Mouse (Mus musculus) liver (tissue): ENCODE data around the gene Jade1.

ENCODE experiments used
- DNase-seq: peaks from one replicate; pipeline ENCODE4 v3.0.0-alpha.2; 2020; ENCODE audit warnings: mixed read lengths

Gene Jade1

DNA sequence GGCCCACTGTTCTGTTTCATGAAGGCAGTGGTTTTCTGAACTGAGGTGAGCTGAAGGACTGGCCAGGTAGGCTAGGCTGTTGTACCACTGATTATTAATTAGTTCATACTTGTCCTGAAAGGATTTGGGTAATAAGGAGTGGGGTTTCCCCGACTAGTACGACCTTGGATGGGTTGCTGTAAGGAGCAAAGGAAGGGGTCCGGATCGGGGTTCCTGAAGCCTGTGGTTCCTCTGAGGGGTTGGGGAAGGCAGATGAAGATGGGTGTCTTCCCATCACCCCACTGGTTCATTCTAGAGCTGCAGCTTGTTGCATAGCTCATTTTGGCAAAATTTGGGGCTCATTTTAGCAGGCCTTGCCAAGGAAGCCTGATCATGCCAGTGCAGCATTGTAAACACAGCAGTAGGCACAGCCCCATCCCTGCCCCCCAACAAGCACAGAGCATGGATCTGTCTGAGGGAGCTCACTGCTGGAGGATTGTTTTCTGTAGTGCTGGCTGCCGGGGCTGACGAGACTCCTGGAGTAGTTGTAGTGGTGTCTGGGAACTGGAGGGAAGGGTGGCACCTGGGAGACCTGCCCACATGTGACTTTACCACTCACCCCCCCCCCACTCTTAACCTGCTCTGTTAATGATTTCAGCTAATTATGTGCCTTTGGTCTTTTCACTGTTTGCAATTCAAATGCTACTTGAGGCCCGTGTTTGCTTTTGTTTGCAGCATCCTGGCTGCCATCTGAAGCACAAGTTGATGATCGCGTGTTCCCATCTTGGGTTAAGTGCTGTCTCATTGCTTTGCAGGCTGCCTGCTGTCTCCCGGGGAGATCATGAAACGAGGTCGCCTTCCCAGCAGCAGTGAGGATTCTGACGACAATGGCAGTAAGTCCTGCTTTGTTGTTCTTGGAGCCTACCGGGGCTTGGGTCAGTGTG lies 25.1 kb downstream of the Jade1 start:
- no peak for DNase-seq

- peak; percentile 56 for DNase-seq
Observed at GRCm38 (mm10) chr3:41581436-41581835, 25.9 kb downstream of the Jade1 start.

DNA sequence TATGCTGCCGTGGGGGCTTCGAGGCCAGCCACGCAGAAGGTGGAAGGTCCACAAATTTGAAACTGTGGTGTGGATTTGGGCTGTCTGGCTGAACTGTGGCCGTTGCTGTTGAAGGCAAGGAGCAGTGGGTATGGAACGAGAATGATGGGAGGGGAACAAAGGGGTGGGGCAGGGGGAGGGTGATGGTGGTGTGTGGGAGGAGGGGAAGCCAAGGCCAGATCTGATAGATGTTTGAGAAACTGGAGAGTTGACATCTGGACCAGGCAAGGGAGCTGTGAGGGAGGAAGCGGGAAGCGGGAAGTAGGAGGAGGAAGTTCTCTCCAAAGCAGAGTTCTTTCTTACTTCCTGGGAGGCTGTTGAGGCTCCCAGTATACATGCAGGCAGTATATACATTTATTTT lies 26.7 kb downstream of the Jade1 start:
- no peak for DNase-seq

- no peak for DNase-seq
Observed at GRCm38 (mm10) chr3:41583092-41583491, 27.6 kb downstream of the Jade1 start.

DNA sequence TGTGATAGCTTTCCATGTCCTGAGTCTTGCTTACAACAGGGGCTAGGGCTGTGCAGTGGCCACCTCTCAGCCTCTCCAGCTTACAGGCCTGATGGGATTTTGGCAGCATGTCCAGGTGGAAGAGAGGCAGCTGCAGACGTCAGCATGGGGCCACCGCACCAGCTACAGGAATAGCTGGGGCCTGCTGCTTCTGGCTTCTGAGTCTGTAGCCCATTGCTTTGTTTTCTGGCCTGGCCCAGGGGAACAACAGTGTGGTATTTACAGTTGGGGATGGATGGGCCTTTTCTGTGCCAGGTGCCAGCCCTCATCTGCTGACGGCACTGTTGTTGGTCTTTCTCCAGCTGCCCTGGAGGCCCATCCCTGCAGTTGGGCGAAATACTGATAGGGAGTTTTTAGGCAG lies 28.1 kb downstream of the Jade1 start:
- DNase-seq = no peak

GRCm38 (mm10) chr3:41585548-41585947 lies 30.0 kb downstream of the Jade1 start:
- no peak for DNase-seq

- DNase-seq = no peak
Observed at GRCm38 (mm10) chr3:41586330-41586729, 30.8 kb downstream of the Jade1 start.

GRCm38 (mm10) chr3:41586917-41587316 lies 31.4 kb downstream of the Jade1 start:
- no peak for DNase-seq

DNA sequence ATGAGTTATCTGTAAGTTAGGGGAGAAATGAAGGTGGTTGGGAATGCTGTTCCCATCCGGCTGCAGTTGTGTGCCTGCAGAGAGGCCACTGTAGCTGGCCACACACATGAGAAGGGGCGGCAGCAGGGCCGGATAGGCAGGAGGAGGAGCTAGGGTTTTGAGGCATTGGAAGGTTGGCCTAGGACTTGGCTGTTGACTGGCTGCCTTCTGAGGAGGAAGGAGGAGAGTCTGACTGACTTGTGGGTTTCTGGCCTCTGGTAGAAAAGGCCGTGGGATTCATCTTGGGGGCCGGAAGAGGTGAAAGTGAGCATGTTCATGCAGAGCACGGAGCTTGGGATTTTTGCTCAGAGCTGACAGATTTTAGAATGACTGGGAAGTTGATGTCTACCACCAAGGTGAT lies 32.1 kb downstream of the Jade1 start:
- no peak for DNase-seq

DNA sequence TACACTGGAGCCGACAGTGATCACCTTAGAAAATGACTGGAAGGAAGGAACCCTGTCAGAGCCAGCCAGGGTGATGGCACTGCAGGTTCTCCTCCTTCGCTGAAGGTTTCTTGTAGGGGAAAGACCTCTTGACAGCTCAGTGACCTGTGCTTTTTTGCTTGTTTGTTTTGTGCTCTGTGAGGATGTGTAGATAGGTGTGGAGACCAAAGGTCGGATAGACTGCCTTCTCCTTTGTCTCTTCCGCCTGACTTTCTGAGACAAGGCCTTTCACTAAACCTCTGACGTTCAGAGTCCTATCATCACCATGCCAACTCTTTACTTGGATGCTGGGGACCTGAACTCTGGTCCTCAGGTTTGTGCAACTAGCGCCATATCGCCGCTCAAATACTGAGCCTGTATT lies 33.0 kb downstream of the Jade1 start:
- no peak for DNase-seq

DNA sequence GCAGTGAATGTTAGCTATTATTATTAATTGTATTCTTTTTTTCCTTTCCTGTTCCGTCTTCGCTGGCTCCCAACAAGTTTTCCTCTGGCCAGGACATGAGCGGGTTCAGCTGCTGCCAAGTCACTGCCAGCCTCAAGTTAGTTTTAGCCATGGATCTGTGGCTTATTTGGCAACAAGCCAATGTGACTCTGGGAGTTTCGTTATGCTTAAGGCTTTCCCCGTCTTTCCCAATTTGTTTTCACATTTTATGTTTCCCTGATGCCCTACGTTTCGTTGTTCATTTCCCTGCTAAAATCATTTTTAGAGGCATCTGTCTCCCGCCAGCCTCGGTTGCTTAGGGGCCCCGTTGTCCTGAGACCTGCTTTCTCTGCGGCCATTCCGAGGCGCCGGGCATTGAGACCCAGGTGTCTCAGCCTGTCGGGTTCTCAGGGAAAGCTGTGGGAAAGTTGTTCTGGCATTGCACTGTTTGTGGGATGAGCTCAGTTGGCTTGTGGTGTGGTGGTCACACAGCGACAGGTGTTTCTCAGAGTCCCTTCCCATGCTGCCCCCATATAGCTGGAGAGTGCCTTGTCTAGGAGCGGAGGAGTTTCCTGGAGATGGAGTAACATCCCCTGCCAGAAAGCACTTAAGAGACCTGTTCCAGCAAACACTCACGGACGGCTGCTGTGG lies 33.8 kb downstream of the Jade1 start:
- no peak for DNase-seq

GRCm38 (mm10) chr3:41589988-41590387 lies 34.5 kb downstream of the Jade1 start:
- no peak for DNase-seq

GRCm38 (mm10) chr3:41590695-41591559 lies 35.4 kb downstream of the Jade1 start:
- DNase-seq = peak; percentile 28

GRCm38 (mm10) chr3:41591651-41592170 lies 36.2 kb downstream of the Jade1 start:
- no peak for DNase-seq

GRCm38 (mm10) chr3:41592805-41593204 lies 37.3 kb downstream of the Jade1 start:
- no peak for DNase-seq

DNA sequence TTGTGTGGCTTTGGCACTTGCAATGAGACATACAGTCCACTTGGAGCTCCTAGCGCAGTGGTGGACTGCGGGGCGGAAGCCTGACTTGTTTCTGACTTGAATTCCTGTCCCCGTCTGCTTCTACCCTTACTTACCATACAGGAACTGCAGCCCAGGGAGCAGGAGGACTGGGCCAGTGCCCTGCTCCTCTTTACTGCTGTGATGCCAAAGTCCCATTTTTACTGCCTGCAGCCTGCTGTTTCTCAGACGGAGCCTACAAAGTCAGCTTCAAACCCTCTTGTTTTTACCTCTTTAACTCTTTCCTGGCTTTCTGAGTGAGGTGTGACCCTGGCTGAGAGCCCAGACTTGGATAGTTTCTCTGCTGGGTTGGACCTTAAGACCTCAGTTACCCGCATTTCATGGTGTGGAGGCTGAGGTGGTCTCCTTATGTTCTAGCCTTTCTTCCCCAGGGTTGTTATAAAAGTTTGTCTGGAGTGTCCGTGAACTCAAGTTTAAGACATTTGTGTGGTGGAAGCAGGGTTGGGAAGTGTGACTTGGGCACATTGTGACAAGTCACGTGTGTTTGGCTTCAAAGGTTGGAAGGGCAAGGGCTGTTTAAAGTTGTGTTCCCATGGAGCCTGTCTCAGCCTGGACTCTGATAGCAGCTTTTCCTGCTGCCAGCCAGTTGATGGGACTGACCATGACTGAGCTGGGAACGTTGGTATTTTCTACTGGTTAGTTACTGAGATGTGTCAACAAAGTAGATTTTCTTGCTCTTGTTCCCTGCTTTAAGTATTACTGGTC lies 38.8 kb downstream of the Jade1 start:
- no peak for DNase-seq

DNA sequence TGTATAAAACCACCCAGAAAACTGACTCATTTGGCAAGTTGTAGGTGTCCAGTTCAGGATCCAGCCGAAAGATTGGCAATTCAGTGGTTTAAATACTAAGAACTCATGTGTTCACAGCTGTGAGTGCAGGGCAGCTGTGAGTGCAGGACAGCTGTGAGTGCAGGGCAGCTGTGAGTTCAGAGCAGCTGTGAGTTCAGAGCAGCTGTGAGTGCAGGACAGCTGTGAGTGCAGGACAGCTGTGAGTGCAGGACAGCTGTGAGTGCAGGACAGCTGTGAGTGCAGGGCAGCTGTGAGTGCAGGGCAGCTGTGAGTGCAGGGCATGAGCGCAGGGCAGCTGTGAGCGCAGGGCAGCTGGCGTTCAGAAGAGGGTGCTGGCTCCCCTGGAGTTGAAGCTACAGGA lies 39.5 kb downstream of the Jade1 start:
- no peak for DNase-seq

DNA sequence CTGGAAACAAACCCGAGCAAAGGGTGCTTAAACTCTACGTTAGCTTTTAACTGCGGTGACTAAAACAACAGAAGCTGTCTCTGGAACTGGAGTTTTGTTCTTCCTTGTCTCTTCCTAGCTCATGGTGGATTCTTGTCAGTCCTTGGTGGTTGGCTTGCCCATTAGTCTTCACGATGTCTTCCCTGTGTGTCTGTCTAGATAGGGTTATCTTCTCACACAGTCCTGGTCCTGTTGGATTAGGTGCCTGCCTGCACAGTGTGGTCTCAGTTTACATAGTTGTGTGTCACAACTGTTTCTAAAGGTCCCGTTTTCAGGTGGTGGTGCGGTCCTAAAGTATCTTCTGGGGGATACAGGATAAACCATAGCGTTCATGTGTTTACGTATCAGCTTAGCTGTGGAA lies 41.5 kb downstream of the Jade1 start:
- DNase-seq = no peak

DNA sequence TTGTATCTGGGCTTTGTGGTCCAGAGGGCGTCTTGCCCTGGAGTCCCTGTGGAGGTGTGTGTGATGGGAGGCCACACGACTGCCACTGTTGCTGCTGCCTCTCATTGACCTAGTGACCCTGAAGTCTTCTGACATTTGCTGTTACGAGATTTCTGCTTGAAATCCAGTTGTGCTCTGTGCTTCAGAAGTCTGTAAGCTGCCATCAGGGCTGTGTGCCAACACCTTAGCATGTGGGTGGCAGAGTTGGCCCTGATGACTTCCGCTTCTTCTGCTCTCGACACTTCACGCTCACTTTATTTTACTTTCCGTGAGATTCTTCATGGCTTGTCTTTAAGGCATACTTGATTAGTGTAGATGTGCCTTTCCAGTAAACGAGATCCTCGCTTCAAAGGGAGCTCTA lies 42.9 kb downstream of the Jade1 start:
- no peak for DNase-seq

- no peak for DNase-seq
Observed at GRCm38 (mm10) chr3:41599226-41599625, 43.7 kb downstream of the Jade1 start.

DNA sequence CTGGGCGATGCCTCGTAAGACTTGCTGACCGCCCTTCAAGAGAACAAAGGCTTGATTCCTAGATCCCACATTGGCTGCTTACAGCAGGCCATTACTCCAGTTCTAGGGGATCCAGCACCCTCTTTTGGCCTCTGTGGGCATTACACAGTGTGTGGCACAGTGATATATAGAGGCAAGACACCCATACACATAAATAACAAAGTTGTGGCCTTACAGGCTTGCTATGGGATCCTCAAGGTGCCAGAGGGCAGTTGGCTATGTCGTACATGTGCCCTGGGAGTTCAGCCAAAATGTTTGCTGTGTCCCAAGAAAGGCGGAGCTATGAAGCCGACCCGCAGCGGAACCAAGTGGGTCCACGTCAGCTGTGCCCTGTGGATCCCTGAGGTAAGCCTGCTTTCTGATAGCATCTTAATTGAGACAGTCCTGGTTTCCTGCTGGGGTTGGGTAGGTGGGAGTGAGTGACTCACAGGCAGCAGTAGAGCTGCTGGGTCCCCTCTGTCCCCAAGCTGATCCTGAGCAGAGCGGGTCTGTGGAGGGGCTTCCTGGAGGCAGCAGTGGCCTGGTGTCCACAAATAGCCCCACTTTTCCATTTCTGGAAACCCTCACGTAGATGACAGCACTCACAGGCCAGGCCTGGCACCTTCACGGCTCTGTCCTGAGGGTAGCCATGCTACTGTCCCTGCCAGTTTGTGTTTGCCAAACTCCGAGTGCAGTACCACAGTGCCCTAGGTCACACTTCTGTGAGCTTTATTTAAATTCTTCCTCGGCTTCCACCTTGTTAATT lies 44.5 kb downstream of the Jade1 start:
- peak; percentile 39 for DNase-seq
